Mouse (Mus musculus): ENCODE measurements around the gene 1700013G24Rik.
A peak's percentile ranks its signal among the peaks of the same experiment; 100 is the strongest.

Gene 1700013G24Rik

GRCm38 (mm10) chr4:137476761-137477237 lies 23.7 kb downstream of the 1700013G24Rik start:
- DNase-seq = no peak

- DNase-seq = no peak
Observed at GRCm38 (mm10) chr4:137477611-137478010, 24.5 kb downstream of the 1700013G24Rik start.

- peak; percentile 64 for DNase-seq
Observed at GRCm38 (mm10) chr4:137478306-137478705, 25.2 kb downstream of the 1700013G24Rik start.

- peak; percentile 85 for DNase-seq
Observed at GRCm38 (mm10) chr4:137479757-137480156, 26.7 kb downstream of the 1700013G24Rik start.

- DNase-seq = peak; percentile 86
Observed at GRCm38 (mm10) chr4:137480191-137480992, 27.3 kb downstream of the 1700013G24Rik start.

- DNase-seq = no peak
Observed at GRCm38 (mm10) chr4:137480993-137481340, 27.9 kb downstream of the 1700013G24Rik start.

GRCm38 (mm10) chr4:137481381-137482030 lies 28.4 kb downstream of the 1700013G24Rik start:
- DNase-seq = no peak

GRCm38 (mm10) chr4:137483871-137484270 lies 30.8 kb downstream of the 1700013G24Rik start:
- peak; percentile 64 for DNase-seq

- peak; percentile 90 for DNase-seq
Observed at GRCm38 (mm10) chr4:137484586-137484985, 31.5 kb downstream of the 1700013G24Rik start.

GRCm38 (mm10) chr4:137485258-137485960 lies 32.3 kb downstream of the 1700013G24Rik start:
- DNase-seq = peak; percentile 65

GRCm38 (mm10) chr4:137486081-137487014 lies 33.3 kb downstream of the 1700013G24Rik start:
- peak; percentile 66 for DNase-seq

GRCm38 (mm10) chr4:137487286-137488000 lies 34.4 kb downstream of the 1700013G24Rik start:
- DNase-seq = peak; percentile 89

GRCm38 (mm10) chr4:137488038-137488437 lies 35.0 kb downstream of the 1700013G24Rik start:
- DNase-seq = no peak

GRCm38 (mm10) chr4:137488571-137489303 lies 35.7 kb downstream of the 1700013G24Rik start:
- peak; percentile 79 for DNase-seq

GRCm38 (mm10) chr4:137489996-137490395 lies 36.9 kb downstream of the 1700013G24Rik start:
- DNase-seq = peak; percentile 82

- no peak for DNase-seq
Observed at GRCm38 (mm10) chr4:137492563-137492962, 39.5 kb downstream of the 1700013G24Rik start.

- DNase-seq = no peak
Observed at GRCm38 (mm10) chr4:137493187-137493586, 40.1 kb downstream of the 1700013G24Rik start.

- peak; percentile 71 for DNase-seq
Observed at GRCm38 (mm10) chr4:137494751-137495500, 41.8 kb downstream of the 1700013G24Rik start.

- no peak for DNase-seq
Observed at GRCm38 (mm10) chr4:137495501-137496100, 42.5 kb downstream of the 1700013G24Rik start.

- peak; percentile 81 for DNase-seq
Observed at GRCm38 (mm10) chr4:137497367-137497766, 44.3 kb downstream of the 1700013G24Rik start.
